Mouse (Mus musculus) liver, embryonic 14.5 days (tissue): Measurements from ENCODE around the gene Cacna1i. TPM values are rescaled to one million over a fixed set of nuclear protein-coding genes. Genes with fewer than 3 reads are reported as not detected.

Source experiments
- ATAC-seq: fragments of 200-750 bp; cut with Nextera tagmentation; 2 replicates; pipeline ENCODE4 v1.8.0; 2017; ENCODE audit warnings: moderate number of reproducible peaks, mild to moderate bottlenecking, moderate library complexity; ENCODE audit not compliant: insufficient read depth
- DNase-seq, 3 experiments: peaks; one replicate each; pipeline ENCODE4 v3.0.0-alpha.2; 2012 to 2013; ENCODE audit warnings: low read depth in 3 of 3, low spot score in 3 of 3
- H3K27ac ChIP-seq: fragments of 300-500 bp; sonication (generic); 2 replicates; pipeline ENCODE4 v1.5.1; 2014; ENCODE audit warnings: moderate library complexity, mild to moderate bottlenecking, control low read depth, inconsistent platforms
- H3K27me3 ChIP-seq: fragments of 300-500 bp; sonication (generic); 2 replicates; pipeline ENCODE4 v1.6.1; 2014; ENCODE audit warnings: mild to moderate bottlenecking, low read length, moderate library complexity; ENCODE audit not compliant: control insufficient read depth, insufficient read depth
- H3K36me3 ChIP-seq: fragments of 300-500 bp; sonication (generic); replicated peaks from 2 replicates; pipeline ENCODE4 v1.6.1; 2014; ENCODE audit warnings: low read depth; ENCODE audit not compliant: control insufficient read depth, insufficient read depth
- H3K4me1 ChIP-seq, 2 experiments: fragments of 200-500 bp in 1 of 2; fragments of 300-500 bp in 1 of 2; sonication (generic) in 1 of 2; replicated peaks; 2 replicates each; pipeline ENCODE4 v1.6.1; 2012 to 2014; ENCODE audit warnings: antibody characterized with exemption in 1 of 2, inconsistent platforms in 1 of 2, low read length in 1 of 2; ENCODE audit not compliant: control insufficient read depth in 2 of 2, insufficient read depth in 2 of 2
- H3K4me2 ChIP-seq: fragments of 300-500 bp; sonication (generic); 2 replicates; pipeline ENCODE4 v1.6.1; 2014; ENCODE audit warnings: low read depth, mild to moderate bottlenecking, control low read depth, moderate library complexity
- H3K4me3 ChIP-seq, 2 experiments: fragments of 200-500 bp in 1 of 2; fragments of 300-500 bp in 1 of 2; sonication (generic) in 1 of 2; 2 replicates each; pipeline ENCODE4 v1.5.1; 2012 to 2014; ENCODE audit warnings: low read depth in 2 of 2, low read length in 2 of 2, mild to moderate bottlenecking in 2 of 2, control low read depth in 1 of 2, inconsistent platforms in 1 of 2, moderate library complexity in 1 of 2; ENCODE audit not compliant: insufficient read depth in 1 of 2
- H3K9ac ChIP-seq: fragments of 300-500 bp; sonication (generic); replicated peaks from 2 replicates; pipeline ENCODE4 v1.6.1; 2014; ENCODE audit warnings: mild to moderate bottlenecking, control low read depth, moderate library complexity
- H3K9me3 ChIP-seq: fragments of 300-500 bp; sonication (generic); 2 replicates; pipeline ENCODE4 v1.6.1; 2016; ENCODE audit warnings: low read length, mixed read lengths; ENCODE audit not compliant: control insufficient read depth
- CTCF ChIP-seq: IDR thresholded peaks from 2 replicates; pipeline ENCODE4 v1.5.1; 2016; ENCODE audit warnings: antibody characterized with exemption, low read depth, control low read depth
- EP300 ChIP-seq: IDR thresholded peaks from 2 replicates; pipeline ENCODE4 v1.6.1; 2016; ENCODE audit warnings: antibody characterized with exemption, low read depth
- WGBS: fragments of 180-500 bp; shearing (Covaris S2); extraction: QIAGEN DNeasy Blood & Tissue Kit; methylation state at CpG from one replicate; pipeline ENCODE4 v1.1.7; 2014; ENCODE audit not compliant: insufficient replicate concordance; 5-methylcytosine and 5-hydroxymethylcytosine counted together
- polyA plus RNA-seq, 2 experiments: library from polyadenylated mRNA; depleted of rRNA in 1 of 2; stranded (reverse) in 1 of 2; unstranded in 1 of 2; fragments of >200 nt; fragmentation: Nextera tagmentation in 1 of 2; extraction: Ambion mirVana in 1 of 2; gene quantifications; 2 replicates each; pipeline versions ENCODE4 v1.2.1 to v1.2.3; 2012 to 2014

Gene Cacna1i
- polyA plus RNA-seq, 2 experiments = 0.01 TPM

DNA sequence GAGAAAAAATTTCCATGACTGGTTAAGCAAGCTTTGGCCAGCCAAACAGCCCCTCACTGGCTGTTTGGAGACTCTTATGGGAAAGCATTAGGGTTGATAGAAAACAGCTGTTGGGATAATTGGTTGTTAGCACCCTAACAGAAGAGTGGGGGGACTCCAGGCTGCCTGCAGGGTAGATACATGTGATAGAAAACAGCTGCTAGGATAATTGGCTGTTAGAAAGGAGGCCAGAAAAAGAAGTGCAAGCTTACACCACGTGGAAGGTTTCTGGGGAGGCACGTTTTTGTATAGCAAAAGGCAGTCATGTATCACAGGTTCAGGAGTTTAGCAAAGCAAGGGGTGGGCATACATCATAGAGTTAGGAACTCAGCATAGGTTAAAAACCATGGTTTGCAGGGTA is 33.5 kb upstream of the Cacna1i start:
- H3K27me3 ChIP-seq = no peaks in the 10 kb centered on the region
- ATAC-seq = no peak
- H3K4me3 ChIP-seq = no peak overlapping the region
- H3K36me3 ChIP-seq = peaks cover 52% of the 10 kb centered on the region
- peaks cover 54 to 60% of the 10 kb centered on the region in 2 experiments for H3K4me1 ChIP-seq
- H3K4me2 ChIP-seq = peak overlapping the region; percentile 90
- H3K9me3 ChIP-seq = no peaks in the 10 kb centered on the region
- no peak for DNase-seq
- TF ChIP-seq CTCF (no peak), EP300 (no peak)
- WGBS = 62% methylated on average over 2 of the region's 2 CpGs
- H3K27ac ChIP-seq = peak overlapping the region; percentile 85
- no peak overlapping the region for H3K9ac ChIP-seq

DNA sequence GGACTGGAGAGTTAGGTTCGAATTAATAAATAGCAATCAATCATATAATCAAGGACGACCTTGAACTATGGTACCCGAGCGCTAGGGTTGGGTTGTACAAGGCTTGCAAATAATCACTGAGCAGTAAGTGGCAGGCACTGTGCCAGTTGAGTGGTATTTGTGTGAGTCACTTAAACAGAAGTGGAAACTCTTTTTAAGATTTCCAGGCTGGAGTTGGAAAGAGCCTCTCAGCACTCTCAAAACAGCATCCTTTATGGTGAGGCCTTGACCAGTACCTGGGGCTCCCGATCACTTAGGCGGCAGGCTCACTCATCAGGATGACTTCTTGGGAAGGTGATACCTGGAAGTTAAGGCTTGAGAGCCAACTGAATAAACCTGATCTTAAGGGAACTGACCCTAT is 32.8 kb upstream of the Cacna1i start:
- H3K4me1 ChIP-seq = peaks cover 56 to 66% of the 10 kb centered on the region in 2 experiments
- peak overlapping the region; percentile 85 for H3K27ac ChIP-seq
- DNase-seq = no peak
- H3K9me3 ChIP-seq = no peaks in the 10 kb centered on the region
- H3K4me2 ChIP-seq = peak overlapping the region; percentile 90
- no peak for ATAC-seq
- peak overlapping the region; percentile 85 for H3K9ac ChIP-seq
- 42% methylated on average over 6 of the region's 6 CpGs for WGBS
- peaks cover 52% of the 10 kb centered on the region for H3K36me3 ChIP-seq
- TF ChIP-seq CTCF = no peak
- TF ChIP-seq EP300 = no peak
- H3K4me3 ChIP-seq = peak overlapping the region; percentile 87 to 89
- H3K27me3 ChIP-seq = no peaks in the 10 kb centered on the region

DNA sequence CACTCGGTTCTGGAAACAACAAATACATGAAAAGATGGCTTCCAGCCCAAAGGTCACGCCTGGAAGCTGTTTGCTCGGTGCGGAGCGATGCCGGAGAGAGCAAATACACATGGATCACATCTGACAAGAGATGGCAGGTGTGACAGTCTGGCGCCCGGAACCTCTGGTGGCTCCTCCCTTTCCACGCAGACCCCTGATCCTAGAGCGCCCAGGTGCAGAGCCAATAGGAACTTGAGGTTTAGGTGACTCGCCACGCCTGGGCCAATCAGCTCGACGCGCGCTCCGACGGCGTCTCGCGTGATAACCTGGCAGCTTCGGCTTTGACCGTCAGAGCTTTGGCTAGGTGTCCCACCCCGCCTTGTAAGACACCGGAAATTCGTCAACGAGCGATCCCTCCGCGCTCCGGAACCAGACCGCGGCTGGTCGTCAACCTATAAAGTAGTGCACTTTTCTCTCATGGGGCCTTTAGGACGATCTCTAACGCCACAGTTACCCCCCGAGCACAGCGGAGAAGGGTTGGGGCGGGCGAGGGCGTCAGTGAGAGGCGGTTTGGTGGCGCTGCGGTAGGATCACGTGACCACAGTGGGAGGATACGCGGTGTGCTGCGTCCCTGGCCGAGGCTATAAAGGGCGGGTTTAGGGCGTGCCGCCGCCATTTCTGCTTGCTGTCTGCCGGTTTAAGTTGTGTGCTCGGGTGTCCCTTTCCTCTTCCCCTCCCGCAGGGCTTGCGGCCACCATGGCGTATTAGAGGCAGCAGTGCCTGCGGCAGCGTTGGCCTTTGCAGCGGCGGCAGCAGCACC is 32.0 kb upstream of the Cacna1i start, which contains the start of gene Atf4:
TSS of gene Atf4 (plus strand) at position 338 of the 799 bp plus-strand sequence.
- Histone ChIP-seq H3K36me3 (peaks cover 50% of the 10 kb centered on the region), H3K27me3 (no peaks in the 10 kb centered on the region), H3K27ac (peak within 1 kb of the TSS; percentile 97), H3K4me1 (peaks cover 54 to 62% of the 10 kb centered on the region in 2 experiments), H3K4me3 (peak within 1 kb of the TSS; percentile 87 to 91), H3K4me2 (peak within 1 kb of the TSS; percentile 90), H3K9ac (peak within 1 kb of the TSS; percentile 96), H3K9me3 (no peaks in the 10 kb centered on the region)
- ATAC-seq (peak; percentile 86), DNase-seq (peak; percentile 98 to 100 (median 99))
- WGBS = under 1% methylated on average over 62 of the region's 62 CpGs
- TF ChIP-seq CTCF = no peak; the same call in 1 of the 2 replicates
- 0 out of 2 replicates have a peak, but pooled peaks have one; percentile 32 for TF ChIP-seq EP300

DNA sequence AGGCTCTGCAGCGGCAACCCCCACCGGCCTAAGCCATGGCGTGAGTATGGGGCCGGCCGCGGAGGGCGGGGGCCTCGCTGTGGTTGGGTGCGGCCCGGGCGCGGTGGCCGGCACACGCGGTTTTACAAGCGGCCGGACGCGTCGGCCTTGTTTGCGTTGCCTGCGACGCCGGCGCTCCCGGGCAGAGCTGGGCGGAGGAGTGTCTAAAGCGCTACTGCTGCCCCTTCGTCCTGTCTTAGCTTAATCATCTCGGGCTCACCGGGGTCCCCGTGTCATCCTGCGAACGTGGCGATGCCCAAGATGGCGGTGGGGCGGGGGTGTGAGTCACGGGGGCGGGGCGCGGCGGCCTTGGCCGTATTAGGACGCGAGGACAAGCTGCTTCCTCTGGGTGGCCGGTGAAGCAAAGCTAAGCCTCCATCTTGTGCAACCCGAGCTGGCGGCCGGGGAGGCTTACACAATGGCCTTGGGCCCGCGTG is 31.4 kb upstream of the Cacna1i start:
- no peaks in the 10 kb centered on the region for H3K27me3 ChIP-seq
- H3K4me1 ChIP-seq = peaks cover 50 to 59% of the 10 kb centered on the region in 2 experiments
- H3K9me3 ChIP-seq = no peaks in the 10 kb centered on the region
- ATAC-seq (peak; percentile 46), DNase-seq (peak; percentile 63 to 71 (median 67))
- H3K36me3 ChIP-seq = peaks cover 50% of the 10 kb centered on the region
- H3K4me2 ChIP-seq = peak overlapping the region; percentile 90
- peak overlapping the region; percentile 96 for H3K9ac ChIP-seq
- peak overlapping the region; percentile 97 for H3K27ac ChIP-seq
- under 1% methylated on average over 51 of the region's 51 CpGs for WGBS
- TF ChIP-seq CTCF = no peak
- 0 out of 2 replicates have a peak, but pooled peaks have one; percentile 12 for TF ChIP-seq EP300
- peak overlapping the region; percentile 87 to 91 for H3K4me3 ChIP-seq

DNA sequence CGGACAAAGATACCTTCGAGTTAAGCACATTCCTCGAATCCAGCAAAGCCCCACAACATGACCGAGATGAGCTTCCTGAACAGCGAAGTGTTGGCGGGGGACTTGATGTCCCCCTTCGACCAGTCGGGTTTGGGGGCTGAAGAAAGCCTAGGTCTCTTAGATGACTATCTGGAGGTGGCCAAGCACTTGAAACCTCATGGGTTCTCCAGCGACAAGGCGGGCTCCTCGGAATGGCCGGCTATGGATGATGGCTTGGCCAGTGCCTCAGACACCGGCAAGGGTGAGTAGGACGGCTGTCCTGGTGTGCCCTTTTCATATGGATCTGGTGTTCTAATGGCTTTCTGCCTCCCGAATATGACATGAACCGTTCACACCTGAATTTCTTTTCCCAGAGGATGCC is 30.8 kb upstream of the Cacna1i start:
- Histone ChIP-seq H3K4me1 (peaks cover 44 to 54% of the 10 kb centered on the region in 2 experiments), H3K9me3 (no peaks in the 10 kb centered on the region), H3K36me3 (peaks cover 47% of the 10 kb centered on the region), H3K4me2 (peak overlapping the region; percentile 90), H3K9ac (peak overlapping the region; percentile 96), H3K4me3 (peak overlapping the region; percentile 87 to 91), H3K27me3 (no peaks in the 10 kb centered on the region), H3K27ac (peak overlapping the region; percentile 97)
- DNase-seq = no peak
- TF ChIP-seq CTCF (no peak; the same call in 1 of the 2 replicates), EP300 (no peak)
- no peak for ATAC-seq
- WGBS = 5% methylated on average over 16 of the region's 16 CpGs
